Mouse (Mus musculus): ENCODE measurements around the gene Gm20906. TPM values are rescaled to one million over a fixed set of nuclear protein-coding genes. Genes with fewer than 3 reads are reported as not detected.
"Not testable (repeated sequence)": the region's sequence is repeated elsewhere in the genome, so short reads cannot be mapped to it uniquely, and the experiment has no call there.

The Gm20906 gene
- polyA plus RNA-seq (2015; fragmentation: Nextera tagmentation; extraction: Ambion mirVana) = not detected in 2 replicates

DNA sequence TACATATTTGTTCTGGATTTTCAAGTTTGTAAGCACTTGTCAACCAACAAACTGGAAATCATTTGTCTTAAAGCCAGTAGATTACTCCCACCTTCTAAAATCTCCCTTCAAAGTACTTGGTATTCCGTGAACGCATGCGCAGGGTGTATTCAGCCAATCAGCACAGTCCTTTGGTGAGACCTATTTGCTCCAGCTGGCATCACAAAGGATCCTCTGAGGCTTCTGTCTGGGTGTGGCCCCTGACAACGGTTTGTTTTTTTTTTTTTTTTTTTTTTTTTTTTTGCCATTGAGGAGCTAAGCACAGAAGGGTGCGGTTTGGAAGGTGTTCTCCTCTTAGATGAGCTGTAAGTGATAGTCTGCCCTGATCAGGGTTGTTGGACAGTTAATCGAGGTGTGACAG is at the start of gene Gm20906:
Gene Gm20906 (plus strand): TSS at position 301 of the 400 bp plus-strand sequence.
- H3K36me3 ChIP-seq (ENCODE audit: control insufficient read depth, insufficient read depth, low read length); ATAC-seq; H3K9me3 ChIP-seq (ENCODE audit: control insufficient read depth, low read length); H3K27me3 ChIP-seq (replicated peaks; ENCODE audit: control insufficient read depth, insufficient read depth, low read length); H3K27ac ChIP-seq (ENCODE audit: low read length); H3K4me2 ChIP-seq (ENCODE audit: low read depth, low read length); H3K4me1 ChIP-seq (ENCODE audit: control insufficient read depth, insufficient read depth, low read length); H3K4me3 ChIP-seq (ENCODE audit: low read length); H3K9ac ChIP-seq (ENCODE audit: low read depth, low read length): not testable (repeated sequence)
- no CpG with 5 or more reads among the region's 6 CpGs for WGBS

All from intestine, embryonic 16.5 days (tissue).